Mouse (Mus musculus) heart, embryonic 16.5 days (tissue): ENCODE data around the gene Yod1. TPM values are rescaled to one million over a fixed set of nuclear protein-coding genes. Genes with fewer than 3 reads are reported as not detected.

ENCODE experiments used
- ATAC-seq: fragments of 200-750 bp; cut with Nextera tagmentation; replicated peaks from 2 replicates; pipeline ENCODE4 v1.8.0; 2017; ENCODE audit warnings: moderate number of reproducible peaks; ENCODE audit not compliant: insufficient read depth, low FRiP score; ENCODE audit errors: extremely low read depth
- H3K27ac ChIP-seq: fragments of 300-500 bp; sonication (generic); 2 replicates; pipeline ENCODE4 v1.5.1; 2014; ENCODE audit warnings: mild to moderate bottlenecking, low read length, control low read depth, moderate library complexity
- H3K27me3 ChIP-seq: fragments of 300-500 bp; sonication (generic); 2 replicates; pipeline ENCODE4 v1.6.1; 2014; ENCODE audit warnings: low read length, mixed read lengths; ENCODE audit not compliant: control insufficient read depth, insufficient read depth
- H3K36me3 ChIP-seq: fragments of 300-500 bp; sonication (generic); 2 replicates; pipeline ENCODE4 v1.6.1; 2014; ENCODE audit not compliant: control insufficient read depth, insufficient read depth
- H3K4me1 ChIP-seq: fragments of 300-500 bp; sonication (generic); 2 replicates; pipeline ENCODE4 v1.6.1; 2014; ENCODE audit warnings: low read length, mixed read lengths; ENCODE audit not compliant: control insufficient read depth, insufficient read depth
- H3K4me2 ChIP-seq: fragments of 300-500 bp; sonication (generic); 2 replicates; pipeline ENCODE4 v1.6.1; 2014; ENCODE audit warnings: low read depth, mild to moderate bottlenecking, control low read depth, low read length
- H3K4me3 ChIP-seq: fragments of 300-500 bp; sonication (generic); 2 replicates; pipeline ENCODE4 v1.5.1; 2014; ENCODE audit warnings: mild to moderate bottlenecking, control low read depth, low read length
- H3K9ac ChIP-seq: fragments of 300-500 bp; sonication (generic); 2 replicates; pipeline ENCODE4 v1.6.1; 2014; ENCODE audit warnings: low read length, control low read depth
- H3K9me3 ChIP-seq: fragments of 300-500 bp; sonication (generic); replicated peaks from 2 replicates; pipeline ENCODE4 v1.6.1; 2016; ENCODE audit warnings: low read length; ENCODE audit not compliant: control insufficient read depth
- WGBS: fragments of 180-500 bp; shearing (Covaris S2); extraction: QIAGEN DNeasy Blood & Tissue Kit; methylation state at CpG from one replicate; pipeline ENCODE4 v1.1.7; 2014; 5-methylcytosine and 5-hydroxymethylcytosine counted together
- polyA plus RNA-seq: library from polyadenylated mRNA; unstranded; fragments of >200 nt; fragmentation: Nextera tagmentation; extraction: Ambion mirVana; gene quantifications from 2 replicates; pipeline ENCODE4 v1.2.1, GENCODE M21; 2015

Yod1 gene
- polyA plus RNA-seq, 1 experiment from 2014 or later: 9.1 TPM

- ATAC-seq: no peak
- H3K4me3 ChIP-seq: no peak overlapping the region
- no peaks in the 10 kb centered on the region for H3K36me3 ChIP-seq
- WGBS: 87% methylated on average over 3 of the region's 3 CpGs
- no peaks in the 10 kb centered on the region for H3K9me3 ChIP-seq
- no peaks in the 10 kb centered on the region for H3K27me3 ChIP-seq
- no peak overlapping the region for H3K9ac ChIP-seq
- no peak overlapping the region for H3K27ac ChIP-seq
- peaks cover 5% of the 10 kb centered on the region; the same call in 1 of the 2 replicates for H3K4me1 ChIP-seq
- no peak overlapping the region for H3K4me2 ChIP-seq
Observed at GRCm38 (mm10) chr1:130728708-130729107, 11.6 kb downstream of the Yod1 start.

- Histone ChIP-seq H3K4me1 (peaks cover 5% of the 10 kb centered on the region; the same call in 1 of the 2 replicates), H3K27me3 (no peaks in the 10 kb centered on the region), H3K27ac (no peak within 1 kb of the TSS), H3K9ac (no peak within 1 kb of the TSS), H3K4me2 (no peak within 1 kb of the TSS), H3K36me3 (no peaks in the 10 kb centered on the region), H3K9me3 (no peaks in the 10 kb centered on the region), H3K4me3 (no peak within 1 kb of the TSS)
- ATAC-seq: no peak
- WGBS: 66% methylated on average over 2 of the region's 2 CpGs
Observed at GRCm38 (mm10) chr1:130729153-130729552, 12.0 kb downstream of the Yod1 start, which contains the start of gene Pfkfb2. Gene Pfkfb2, minus strand, starts transcription at chr1:130729253.

- peak within 1 kb of the TSS; percentile 8; the same call in 1 of the 2 replicates for H3K4me3 ChIP-seq
- peak within 1 kb of the TSS; percentile 34 for H3K4me2 ChIP-seq
- no peak within 1 kb of the TSS for H3K9ac ChIP-seq
- H3K4me1 ChIP-seq: peaks cover 5% of the 10 kb centered on the region; the same call in 1 of the 2 replicates
- no peak within 1 kb of the TSS for H3K27ac ChIP-seq
- no peaks in the 10 kb centered on the region for H3K36me3 ChIP-seq
- 10% methylated on average over 10 of the region's 10 CpGs for WGBS
- no peaks in the 10 kb centered on the region for H3K9me3 ChIP-seq
- H3K27me3 ChIP-seq: no peaks in the 10 kb centered on the region
- peak; percentile 67 for ATAC-seq
Observed at GRCm38 (mm10) chr1:130731741-130732337, 14.7 kb downstream of the Yod1 start, which contains the start of gene AA986860. Gene AA986860, plus strand, starts transcription at chr1:130731976.

GRCm38 (mm10) chr1:130732706-130733658 is 15.9 kb downstream of the Yod1 start:
- no peak overlapping the region for H3K9ac ChIP-seq
- 69% methylated on average over 13 of the region's 13 CpGs for WGBS
- H3K36me3 ChIP-seq: no peaks in the 10 kb centered on the region
- H3K9me3 ChIP-seq: no peaks in the 10 kb centered on the region
- ATAC-seq: no peak
- H3K27me3 ChIP-seq: no peaks in the 10 kb centered on the region
- no peak overlapping the region for H3K4me3 ChIP-seq
- H3K4me1 ChIP-seq: peaks cover 5% of the 10 kb centered on the region; the same call in 1 of the 2 replicates
- no peak overlapping the region for H3K4me2 ChIP-seq
- no peak overlapping the region for H3K27ac ChIP-seq

- Histone ChIP-seq H3K27me3 (no peaks in the 10 kb centered on the region), H3K36me3 (no peaks in the 10 kb centered on the region), H3K9me3 (no peaks in the 10 kb centered on the region), H3K9ac (no peak overlapping the region), H3K4me2 (no peak overlapping the region), H3K27ac (no peak overlapping the region), H3K4me3 (no peak overlapping the region), H3K4me1 (peaks cover 5% of the 10 kb centered on the region; the same call in 1 of the 2 replicates)
- WGBS: 73% methylated on average over 4 of the region's 4 CpGs
- no peak for ATAC-seq
Observed at GRCm38 (mm10) chr1:130733671-130734070, 16.5 kb downstream of the Yod1 start.

GRCm38 (mm10) chr1:130734452-130734851 is 17.3 kb downstream of the Yod1 start:
- 50% methylated on average over 5 of the region's 5 CpGs for WGBS
- no peak overlapping the region for H3K9ac ChIP-seq
- no peak overlapping the region for H3K27ac ChIP-seq
- H3K27me3 ChIP-seq: no peaks in the 10 kb centered on the region
- no peak overlapping the region for H3K4me3 ChIP-seq
- no peak for ATAC-seq
- H3K4me1 ChIP-seq: peaks cover 5% of the 10 kb centered on the region; the same call in 1 of the 2 replicates
- no peak overlapping the region for H3K4me2 ChIP-seq
- H3K36me3 ChIP-seq: no peaks in the 10 kb centered on the region
- H3K9me3 ChIP-seq: no peaks in the 10 kb centered on the region

GRCm38 (mm10) chr1:130734852-130735251 is 17.7 kb downstream of the Yod1 start:
- H3K27ac ChIP-seq: no peak overlapping the region
- H3K27me3 ChIP-seq: no peaks in the 10 kb centered on the region
- H3K9ac ChIP-seq: no peak overlapping the region
- no peak overlapping the region for H3K4me3 ChIP-seq
- ATAC-seq: no peak
- peaks cover 5% of the 10 kb centered on the region; the same call in 1 of the 2 replicates for H3K4me1 ChIP-seq
- 42% methylated on average over 8 of the region's 8 CpGs for WGBS
- no peaks in the 10 kb centered on the region for H3K36me3 ChIP-seq
- H3K4me2 ChIP-seq: no peak overlapping the region; the same call in 1 of the 2 replicates
- H3K9me3 ChIP-seq: no peaks in the 10 kb centered on the region

- H3K4me3 ChIP-seq: no peak overlapping the region
- no peaks in the 10 kb centered on the region for H3K27me3 ChIP-seq
- ATAC-seq: no peak
- H3K9ac ChIP-seq: no peak overlapping the region
- no peak overlapping the region for H3K27ac ChIP-seq
- WGBS: 45% methylated on average over 11 of the region's 11 CpGs
- H3K36me3 ChIP-seq: no peaks in the 10 kb centered on the region
- H3K4me2 ChIP-seq: no peak overlapping the region
- peaks cover 14% of the 10 kb centered on the region for H3K4me1 ChIP-seq
- no peaks in the 10 kb centered on the region for H3K9me3 ChIP-seq
Observed at GRCm38 (mm10) chr1:130737411-130737881, 20.3 kb downstream of the Yod1 start.
